Mouse (Mus musculus): Measurements from ENCODE around the gene Ms4a6c.
"Not testable (repeated sequence)": the region's sequence is repeated elsewhere in the genome, so short reads cannot be mapped to it uniquely, and the experiment has no call there.

Ms4a6c gene

DNA sequence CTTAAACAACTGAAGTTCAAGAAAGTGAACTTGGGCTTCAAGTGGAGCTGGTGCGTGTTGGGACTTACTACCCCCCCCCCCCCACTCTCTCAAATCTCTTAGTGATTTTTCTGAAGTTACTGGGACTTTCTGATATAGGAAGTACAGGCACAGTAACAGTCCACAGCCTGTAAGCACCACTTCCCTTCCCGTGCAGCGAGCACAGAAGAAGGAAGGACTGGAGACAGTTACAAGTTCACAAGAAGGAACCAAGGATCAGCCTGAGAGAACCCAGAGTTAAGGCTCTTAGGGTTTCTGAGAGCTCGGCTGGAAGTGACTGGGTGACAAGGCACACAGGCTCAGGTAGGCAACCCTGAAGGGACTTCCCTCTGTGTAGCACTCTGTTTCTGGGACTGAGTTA, at the start of gene Ms4a6c:
Ms4a6c (plus strand) TSS at position 152 of the 400 bp plus-strand sequence.
- DNase-seq (ENCODE audit: low read depth, low spot score), result not testable (repeated sequence)

DNA sequence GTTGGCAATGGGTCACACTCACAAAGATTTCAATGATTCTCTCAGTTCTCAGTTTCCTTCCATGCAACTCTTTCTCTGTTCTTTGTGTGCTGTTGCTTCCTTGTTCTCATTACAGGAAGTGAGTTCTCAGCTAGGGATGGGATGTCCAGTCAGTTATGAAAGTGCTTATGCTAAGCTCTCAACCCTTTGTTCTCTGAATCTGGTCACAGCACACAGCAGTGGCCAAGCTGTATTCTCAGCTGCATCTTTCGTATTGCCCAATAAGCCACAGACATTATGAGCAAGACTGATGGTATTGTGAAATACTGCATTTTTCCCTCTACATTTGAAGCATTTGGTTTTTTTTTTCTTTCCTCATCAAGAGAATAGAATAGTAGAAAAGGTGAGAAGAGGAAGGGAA, 38.0 kb upstream of the Ms4a6c start:
- DNase-seq (ENCODE audit: low read depth, low spot score), result not testable (repeated sequence)

DNA sequence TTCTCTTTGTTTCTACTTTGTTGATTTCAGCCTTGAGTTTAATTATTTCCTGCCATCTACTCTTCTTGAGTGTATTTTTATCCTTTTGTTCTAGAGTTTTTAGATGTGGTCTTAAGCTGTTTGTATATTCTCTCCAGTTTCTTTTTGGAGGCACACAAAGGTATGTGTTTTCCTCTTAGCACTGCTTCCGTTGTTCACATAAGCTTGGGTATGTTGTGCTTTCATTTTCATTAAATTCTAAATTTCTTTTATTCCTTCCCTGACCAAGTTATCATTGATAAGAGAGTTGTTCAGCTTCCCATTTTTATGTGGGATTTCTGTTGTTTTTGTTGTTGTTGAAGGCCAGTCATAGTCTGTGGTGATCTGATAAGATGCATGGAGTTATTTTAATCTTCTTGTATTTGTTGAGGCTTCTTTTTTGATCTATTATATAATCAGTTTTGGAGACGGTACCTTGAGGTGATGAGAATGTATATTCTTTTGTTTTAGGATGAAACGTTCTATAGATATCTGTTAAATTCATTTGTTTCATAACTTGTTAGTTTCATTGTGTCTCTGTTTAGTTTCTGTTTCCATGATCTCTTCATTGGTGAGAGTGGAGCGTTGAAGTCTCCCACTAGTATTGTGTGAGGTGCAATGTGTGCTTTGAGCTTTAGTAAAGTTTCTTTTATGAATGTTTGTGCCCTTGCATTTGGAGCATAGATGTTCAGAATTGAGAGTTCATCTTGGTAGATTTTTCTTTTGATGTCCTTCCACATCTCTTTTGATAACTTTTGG, 33.9 kb upstream of the Ms4a6c start:
- DNase-seq (ENCODE audit: low read depth, low spot score), result no peak

DNA sequence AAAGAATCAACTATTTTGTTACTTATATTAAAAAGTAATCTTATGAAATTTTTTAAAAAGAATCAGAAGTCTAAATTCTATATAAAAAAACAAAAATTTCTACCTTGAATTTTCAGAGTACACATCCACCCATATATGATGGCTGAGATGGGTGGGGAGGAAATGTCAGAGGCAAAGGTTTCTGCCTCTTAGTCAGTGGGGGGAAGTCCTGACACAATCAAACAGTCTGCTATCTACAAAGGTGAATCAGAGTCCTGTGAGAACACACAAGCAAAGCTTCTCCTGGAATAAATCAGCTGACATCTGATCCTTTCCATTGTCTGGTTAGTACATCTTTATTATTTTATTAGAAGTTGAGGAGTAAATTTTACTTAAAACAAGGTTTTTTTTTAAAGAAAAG, 25.8 kb upstream of the Ms4a6c start, which contains the start of gene Ms4a4b:
Ms4a4b (plus strand) TSS at position 216 of the 400 bp plus-strand sequence.
- DNase-seq (ENCODE audit: low read depth, low spot score), result no peak

DNA sequence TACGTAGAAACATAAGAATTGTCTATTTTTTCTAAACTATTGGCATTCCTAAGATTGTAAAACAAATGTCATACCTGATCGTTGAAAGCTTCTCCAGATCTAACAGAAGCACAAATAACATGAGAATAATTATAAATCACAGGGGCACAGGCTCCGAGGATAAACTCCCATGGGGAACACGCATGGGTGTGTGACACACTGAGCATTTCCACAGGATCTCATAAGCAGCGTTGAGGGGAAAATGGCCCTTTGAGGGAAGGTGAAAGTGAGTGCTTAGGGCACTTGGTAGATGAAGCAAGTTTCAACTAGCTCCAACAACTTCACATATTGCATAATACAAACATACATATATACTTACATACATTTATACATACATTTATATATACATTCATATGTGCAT, 25.2 kb upstream of the Ms4a6c start:
- no peak for DNase-seq (ENCODE audit: low read depth, low spot score)

DNA sequence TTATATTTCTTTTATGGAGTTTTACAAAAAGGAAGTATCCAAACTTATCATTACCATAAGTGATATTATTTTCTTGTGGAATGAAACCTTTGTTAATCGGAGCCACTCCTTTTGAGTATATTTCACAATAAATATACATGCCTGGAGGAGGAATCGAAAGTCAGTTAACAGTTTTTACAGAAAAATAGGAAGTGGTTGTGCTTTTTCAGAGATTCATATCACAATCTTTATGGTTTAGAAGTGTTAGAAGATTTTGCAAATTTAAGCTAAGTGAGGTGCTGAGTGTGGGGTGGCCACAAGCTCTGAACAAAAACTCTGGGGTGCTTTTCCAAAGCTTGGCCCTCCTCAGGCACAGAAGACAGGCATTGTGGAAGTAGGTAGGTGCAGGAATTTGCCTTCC, 21.9 kb upstream of the Ms4a6c start:
- DNase-seq (ENCODE audit: low read depth, low spot score), result no peak

DNA sequence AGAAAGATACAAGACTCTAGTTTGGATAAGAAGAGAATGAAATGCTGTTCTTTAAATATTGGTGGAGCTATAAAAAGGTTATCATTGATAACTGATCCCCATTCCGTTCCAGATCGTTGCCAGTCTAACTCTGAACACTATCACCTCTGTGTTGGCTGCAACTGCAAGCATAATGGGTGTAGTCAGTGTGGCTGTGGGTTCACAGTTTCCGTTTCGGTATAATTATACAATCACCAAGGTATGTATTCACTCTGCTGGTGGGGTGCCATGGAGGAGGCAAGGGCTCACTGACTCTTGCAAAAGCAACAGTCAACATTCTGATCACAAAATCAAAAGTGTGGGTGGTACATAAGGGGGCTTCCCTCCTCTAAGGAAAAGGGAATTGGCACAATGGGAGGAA, 10.1 kb upstream of the Ms4a6c start:
- DNase-seq (ENCODE audit: low read depth, low spot score), result not testable (repeated sequence)

DNA sequence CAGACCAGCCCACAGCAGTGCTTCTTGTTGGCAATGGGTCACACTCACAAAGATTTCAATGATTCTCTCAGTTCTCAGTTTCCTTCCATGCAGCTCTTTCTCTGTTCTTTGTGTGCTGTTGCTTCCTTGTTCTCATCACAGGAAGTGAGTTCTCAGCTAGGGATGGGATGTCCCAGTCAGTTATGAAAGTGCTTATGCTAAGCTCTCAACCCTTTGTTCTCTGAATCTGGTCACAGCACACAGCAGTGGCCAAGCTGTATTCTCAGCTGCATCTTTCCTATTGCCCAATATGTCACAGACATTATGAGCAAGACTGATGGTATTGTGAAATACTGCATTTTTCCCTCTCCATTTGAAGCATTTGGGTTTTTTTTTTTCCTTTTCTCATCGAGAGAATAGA, 4.4 kb upstream of the Ms4a6c start:
- not testable (repeated sequence) for DNase-seq (ENCODE audit: low read depth, low spot score)

DNA sequence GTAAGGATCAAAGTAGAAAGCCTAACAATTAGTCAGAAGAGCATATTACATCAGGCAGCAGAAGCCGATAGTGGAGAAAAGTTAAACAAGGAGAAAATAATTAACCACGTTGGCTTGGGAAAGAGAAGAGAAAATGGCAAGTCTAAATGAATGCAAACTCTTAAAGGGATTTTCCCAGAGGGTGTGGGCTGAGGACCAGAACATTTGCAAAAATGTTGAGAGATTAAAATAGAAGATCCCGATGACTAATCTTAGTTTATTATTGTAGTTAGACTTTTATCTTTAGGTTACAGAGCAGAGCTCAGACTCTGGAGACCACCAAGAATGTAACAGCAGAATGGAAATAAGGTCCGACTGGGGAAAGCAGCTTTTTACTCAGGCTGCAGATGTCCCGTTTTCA, 2.7 kb upstream of the Ms4a6c start:
- no peak for DNase-seq (ENCODE audit: low read depth, low spot score)

DNA sequence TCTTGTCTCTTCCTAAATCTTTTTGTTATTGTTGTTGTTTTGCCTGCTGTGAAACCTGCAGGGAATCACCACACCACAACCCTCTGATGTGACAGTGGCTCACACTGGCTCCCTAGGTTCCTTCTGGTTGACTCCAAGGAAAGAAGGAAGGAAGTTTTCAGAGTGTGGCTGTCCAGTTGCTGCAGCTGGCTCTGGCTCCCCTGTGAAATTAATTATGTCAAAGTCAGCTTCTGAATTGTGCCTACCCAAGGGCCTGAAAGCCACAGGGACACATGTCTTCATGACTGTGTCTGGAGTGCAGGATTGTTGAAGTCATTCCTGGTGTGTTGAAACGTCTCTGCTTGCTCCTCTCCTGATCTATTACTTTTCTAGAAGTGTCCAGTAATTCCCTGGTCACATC, 805 bp upstream of the Ms4a6c start:
- DNase-seq (ENCODE audit: low read depth, low spot score), result not testable (repeated sequence)

DNA sequence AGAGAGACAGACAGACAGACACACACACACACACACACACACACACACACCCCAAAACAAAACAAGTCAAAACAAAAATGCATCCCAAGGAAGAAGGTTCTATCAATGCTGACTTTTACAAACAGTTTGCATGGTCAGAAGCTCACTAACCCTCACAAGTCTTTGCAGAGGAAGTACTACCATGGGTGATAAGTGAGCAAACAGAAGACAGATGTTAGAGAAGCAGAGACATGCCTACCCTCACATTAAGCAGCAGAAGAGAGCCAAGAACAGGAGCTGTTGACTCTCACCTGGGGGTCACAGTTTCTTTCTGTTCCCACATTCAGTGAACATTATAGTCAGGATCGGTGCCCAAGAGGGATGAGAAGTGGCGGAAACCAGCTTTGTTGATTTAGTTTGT, 10.5 kb downstream of the Ms4a6c start:
- no peak for DNase-seq (ENCODE audit: low read depth, low spot score)

DNA sequence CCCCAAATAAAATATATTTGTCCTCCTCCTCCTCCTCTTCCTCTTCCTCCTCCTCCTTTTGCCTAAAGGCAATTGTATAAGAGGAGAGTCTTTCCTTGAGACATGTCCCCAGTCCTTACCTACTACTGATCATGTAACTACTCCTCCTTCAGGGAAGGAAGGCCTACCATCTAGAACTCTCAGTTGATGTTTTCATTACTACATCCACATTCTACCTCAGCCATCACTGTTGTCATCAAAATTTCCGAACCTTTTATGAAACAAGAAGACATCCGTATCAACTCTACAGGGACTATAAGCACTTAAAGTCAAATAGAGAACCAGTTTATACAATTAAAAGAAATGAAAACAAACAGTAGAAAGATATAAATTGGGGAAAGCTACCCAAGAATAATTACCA, 13.5 kb downstream of the Ms4a6c start:
- DNase-seq (ENCODE audit: low read depth, low spot score), result no peak

DNA sequence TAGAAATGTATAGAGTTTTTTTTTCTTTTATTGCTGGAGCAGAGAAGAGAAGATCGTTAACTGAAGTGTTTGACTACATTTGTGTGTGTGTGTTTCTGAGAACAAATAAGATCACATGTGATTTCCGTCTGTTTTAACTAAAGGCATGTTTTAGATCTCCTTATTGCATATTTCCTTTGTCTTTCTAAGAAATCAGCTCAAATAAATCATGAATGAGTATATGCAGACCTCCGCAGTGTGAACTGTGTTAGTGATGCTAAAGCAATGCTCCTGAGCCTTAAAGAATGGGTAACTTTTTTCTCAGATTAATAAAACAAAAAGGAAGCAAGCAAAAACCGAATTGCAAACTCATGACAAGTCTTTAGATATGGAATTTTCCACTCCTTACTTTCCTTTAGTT, 14.8 kb downstream of the Ms4a6c start:
- no peak for DNase-seq (ENCODE audit: low read depth, low spot score)

DNA sequence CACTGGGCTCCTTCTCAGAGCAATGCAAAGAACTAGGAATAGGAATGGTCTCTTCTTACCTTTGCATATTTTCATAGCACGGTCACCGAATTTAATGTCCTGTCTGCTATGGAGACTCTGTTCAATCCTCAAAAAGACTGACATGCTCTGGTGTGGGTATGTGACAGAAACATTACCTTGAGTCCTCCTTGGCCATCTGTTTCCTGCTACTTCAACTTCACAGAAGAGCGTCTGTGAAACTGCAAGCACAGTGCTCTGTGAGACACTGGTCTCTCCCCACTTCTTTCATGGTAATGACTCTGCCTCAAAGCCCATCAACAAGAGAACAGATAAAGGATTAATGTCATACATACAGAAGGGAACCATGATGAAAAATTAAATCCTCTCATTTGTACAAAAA, 15.2 kb downstream of the Ms4a6c start:
- DNase-seq (ENCODE audit: low read depth, low spot score), result no peak

DNA sequence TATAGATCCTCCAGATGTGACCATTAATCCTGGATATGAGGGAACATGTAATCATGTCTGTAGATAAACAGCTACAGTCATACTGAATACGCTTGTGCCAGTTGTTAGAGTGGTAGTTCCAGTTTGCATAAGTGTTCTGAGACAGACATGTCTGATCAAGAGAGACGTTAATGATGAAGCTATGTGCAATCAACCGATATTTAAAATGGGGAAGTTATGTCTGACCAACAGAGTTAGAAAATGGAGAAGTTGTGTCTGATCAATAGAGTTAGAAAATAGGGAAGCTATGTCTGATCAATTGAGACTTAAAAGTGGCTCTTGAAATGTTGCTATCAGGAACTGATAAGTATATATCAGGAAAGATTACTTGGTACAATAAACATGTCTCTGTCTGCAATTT, 16.1 kb downstream of the Ms4a6c start:
- DNase-seq (ENCODE audit: low read depth, low spot score), result no peak

DNA sequence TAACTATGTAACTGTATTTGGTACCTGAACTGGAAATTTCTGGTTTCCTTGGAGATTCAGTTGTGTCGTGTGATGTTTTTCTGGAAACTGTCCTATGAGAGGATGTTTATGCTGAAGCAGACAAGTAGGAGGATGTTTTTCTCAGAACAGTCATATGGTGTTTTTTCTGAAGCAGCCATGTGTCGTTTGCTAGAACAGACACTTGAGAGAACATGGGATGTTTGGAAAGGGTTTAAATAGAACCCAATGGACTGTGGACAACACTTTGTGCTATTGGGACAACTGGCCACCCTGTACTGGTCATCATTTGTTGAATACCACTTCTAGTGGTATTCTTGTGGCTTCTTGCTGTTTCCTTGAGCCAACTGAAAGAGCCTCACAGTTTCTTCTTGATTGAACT, 16.6 kb downstream of the Ms4a6c start, which contains the start of gene Gm8369:
Gm8369 (plus strand) TSS at position 193 of the 400 bp plus-strand sequence.
- DNase-seq (ENCODE audit: low read depth, low spot score), result no peak

DNA sequence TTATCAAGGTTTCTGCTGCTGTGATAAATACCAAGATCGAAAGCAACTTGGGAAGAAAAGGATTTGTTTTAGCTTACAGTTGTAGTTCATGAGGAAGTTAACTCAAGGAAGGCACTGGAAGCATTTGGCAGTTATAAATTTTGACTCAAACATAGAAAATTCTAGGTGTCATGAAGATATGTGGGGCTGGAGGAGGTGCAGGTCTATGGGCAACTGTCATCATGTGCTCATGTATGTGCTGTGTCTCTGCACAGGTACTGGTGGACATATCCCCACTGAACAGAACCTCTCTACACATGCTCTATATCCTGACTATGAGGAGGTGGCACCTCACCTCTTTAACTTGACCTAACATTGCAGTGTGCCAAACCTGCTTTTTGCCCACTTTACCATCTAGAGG, 17.4 kb downstream of the Ms4a6c start:
- no peak for DNase-seq (ENCODE audit: low read depth, low spot score)

DNA sequence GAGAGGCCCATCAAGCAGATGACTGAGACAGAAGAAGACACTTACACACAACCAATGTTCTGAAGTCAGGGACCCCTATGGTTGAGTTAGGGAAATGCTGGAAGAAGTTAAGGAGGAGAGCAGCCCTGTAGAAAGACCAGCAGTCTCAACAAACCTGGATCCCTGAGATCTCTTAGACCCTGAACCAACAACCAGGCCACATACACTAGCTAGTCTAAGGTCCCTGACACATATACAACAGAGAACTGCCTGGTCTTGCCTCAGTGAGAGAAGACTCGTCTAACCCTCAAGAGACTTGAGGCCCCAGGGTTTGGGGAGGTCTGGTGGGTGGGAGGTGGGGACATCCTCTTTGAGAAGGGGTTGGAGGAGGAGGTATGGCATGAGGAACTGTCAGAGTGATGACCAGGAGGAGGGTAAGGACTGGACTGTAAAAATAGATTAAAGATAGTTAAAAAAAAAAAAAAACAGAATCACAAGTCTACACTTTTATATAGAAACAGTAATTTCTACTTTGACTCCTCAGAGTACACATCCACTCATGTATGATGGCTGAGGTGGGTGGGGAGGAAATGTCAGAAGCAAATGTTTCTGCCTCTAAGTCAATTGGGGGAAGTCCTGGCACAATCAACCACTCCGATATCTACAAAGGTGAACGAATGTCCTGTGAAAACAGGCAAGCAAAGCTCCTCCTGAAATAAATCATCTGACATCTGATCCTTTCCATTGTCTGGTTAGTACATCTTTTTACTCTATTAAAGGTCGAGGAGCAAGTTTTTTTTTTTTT, 22.4 kb downstream of the Ms4a6c start:
- no peak for DNase-seq (ENCODE audit: low read depth, low spot score)

DNA sequence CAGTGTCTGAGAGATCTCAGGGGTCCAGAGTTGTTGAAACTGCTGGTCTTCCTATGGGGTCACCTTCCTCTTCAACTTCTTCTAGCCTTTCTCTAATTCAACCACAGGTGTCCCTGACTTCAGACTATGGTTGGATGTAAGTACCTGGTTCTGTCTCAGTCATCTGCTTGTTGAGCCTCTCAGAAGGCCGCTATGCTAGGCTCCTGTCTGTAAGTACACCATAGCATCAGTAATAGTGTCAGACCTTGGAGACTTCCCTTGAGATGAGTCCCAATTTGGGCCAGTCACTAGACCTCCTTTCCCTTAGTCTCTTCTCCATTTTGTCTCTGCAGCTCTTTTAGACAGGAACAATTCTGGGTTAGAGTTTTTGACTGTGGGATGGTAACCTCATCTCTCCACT, 23.5 kb downstream of the Ms4a6c start:
- DNase-seq (ENCODE audit: low read depth, low spot score), result no peak

DNA sequence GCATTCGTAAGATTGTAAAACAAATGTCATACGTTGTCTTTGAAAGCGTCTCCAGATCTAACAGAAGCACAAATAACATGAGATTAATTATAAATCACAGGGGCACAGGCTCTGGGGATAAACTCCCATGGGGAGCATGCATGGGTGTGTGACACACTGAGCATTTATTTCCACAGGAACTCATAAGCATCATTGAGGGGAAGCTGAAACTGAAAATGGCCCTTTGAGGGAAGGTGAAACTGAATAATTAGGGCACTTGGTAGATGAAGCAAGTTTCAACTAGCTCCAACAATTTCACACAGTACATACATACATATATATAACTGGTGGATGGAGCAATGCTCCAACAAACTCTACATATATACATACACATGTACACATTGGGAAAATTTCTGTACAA, 25.4 kb downstream of the Ms4a6c start:
- DNase-seq (ENCODE audit: low read depth, low spot score), result no peak

DNA sequence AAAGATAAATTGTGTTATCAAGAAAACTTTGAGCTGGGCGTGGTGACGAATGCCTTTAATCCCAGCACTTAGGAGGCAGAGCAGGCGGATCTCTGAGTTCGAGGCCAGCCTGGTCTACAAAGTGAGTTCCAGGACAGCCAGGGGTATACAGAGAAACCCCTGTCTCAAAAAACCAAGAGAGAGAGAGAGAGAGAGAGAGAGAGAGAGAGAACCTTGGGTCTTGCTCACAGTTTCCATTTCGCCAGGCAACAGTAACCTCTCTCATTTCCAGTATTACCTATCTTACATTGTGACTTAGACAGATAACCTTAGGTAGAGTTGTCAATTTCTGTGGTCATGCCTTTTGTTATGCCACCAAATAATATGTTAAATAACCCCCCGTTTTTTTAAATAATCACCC, 27.2 kb downstream of the Ms4a6c start:
- DNase-seq (ENCODE audit: low read depth, low spot score), result no peak

DNA sequence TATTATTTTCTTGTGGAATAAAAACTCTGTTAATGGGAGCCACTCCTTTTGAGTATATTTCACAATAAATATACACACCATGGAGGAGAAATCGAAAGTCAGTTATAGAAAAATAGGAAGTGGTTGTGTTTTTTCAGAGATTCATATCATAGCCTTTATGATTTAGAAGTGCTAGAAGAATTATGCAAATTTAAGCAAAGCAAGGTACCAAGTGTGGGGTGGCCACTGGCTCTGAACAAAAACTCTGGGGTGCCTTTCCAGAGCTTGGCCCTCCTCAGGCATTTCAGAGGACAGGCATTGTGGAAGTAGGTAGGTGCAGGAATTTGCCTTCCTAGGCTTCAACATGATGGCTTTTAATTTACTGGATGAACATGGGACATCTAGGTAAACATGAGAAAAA, 28.1 kb downstream of the Ms4a6c start:
- DNase-seq (ENCODE audit: low read depth, low spot score), result not testable (repeated sequence)

DNA sequence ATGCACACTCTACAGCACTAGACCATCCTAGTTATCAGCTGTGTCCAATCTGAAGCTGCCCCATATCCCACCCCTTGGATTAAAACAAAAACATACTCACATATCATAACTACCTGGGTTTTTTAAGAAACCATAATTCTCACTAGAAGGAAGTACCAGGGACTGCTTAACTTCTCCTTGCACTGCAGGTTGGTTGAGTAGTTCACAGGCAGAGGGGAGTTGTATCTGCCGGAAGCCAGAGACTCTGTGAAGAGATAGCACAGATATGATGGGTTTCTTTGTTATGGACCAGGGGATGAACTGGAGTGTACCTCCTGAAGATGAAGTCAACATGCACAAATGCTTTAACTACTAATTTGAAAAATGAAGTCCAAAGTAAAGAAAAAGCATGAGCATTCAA, 31.6 kb downstream of the Ms4a6c start:
- no peak for DNase-seq (ENCODE audit: low read depth, low spot score)

All from embryo, embryonic 11.5 days (tissue).